Mouse (Mus musculus) testis, postnatal 14 days (tissue): Measurements from ENCODE around the gene Slc9a2.

Experiments used
- DNase-seq: peaks from one replicate; pipeline ENCODE4 v3.0.0; 2021; ENCODE audit warnings: low spot score

The Slc9a2 gene

GRCm38 (mm10) chr1:40785876-40786445, 105.6 kb downstream of the Slc9a2 start:
- no peak for DNase-seq

DNA sequence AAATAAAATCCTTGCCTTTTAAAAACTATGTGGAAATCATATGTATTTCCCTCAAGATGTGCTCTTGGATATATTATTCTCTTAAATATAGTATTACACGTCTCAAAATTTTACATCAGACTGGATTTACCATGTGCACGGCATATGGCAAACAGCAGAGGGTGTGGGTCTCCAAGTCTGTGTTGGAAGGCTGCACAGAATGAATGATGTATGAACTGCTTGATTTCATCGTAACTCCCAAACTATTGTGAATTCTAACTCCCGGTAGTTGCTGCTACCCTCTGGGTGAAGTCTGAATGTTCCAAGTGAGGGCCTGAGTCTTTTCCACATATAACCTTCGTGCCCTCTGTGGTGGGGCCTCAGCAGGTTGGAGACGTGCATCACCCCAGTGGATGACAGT, 108.6 kb downstream of the Slc9a2 start:
- DNase-seq: no peak

DNA sequence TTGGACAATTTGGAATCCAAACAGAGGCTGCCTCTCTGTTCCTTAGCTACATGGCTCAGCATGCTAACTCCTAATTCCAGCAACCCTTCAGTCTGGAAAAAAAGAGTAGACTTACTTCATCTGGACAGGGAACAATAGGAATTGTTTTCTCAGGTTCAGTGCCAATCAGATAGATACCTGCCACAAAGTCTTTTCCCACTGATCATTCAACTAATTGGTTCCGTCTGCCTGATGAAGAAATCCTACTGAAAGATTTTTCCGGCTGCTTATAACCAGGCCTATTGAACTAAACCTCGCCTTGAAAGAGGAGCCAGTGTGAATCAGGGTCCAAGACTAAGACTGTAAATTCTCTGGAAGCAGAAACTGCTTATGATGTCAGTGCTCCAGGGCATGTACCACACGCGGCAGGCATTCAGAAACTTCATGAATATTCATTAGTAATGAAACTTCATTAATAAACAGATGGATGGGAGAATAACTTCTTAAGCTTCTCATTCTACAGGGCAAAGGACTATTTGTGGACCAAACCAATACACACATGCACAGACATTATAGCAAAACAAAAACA, 109.4 kb downstream of the Slc9a2 start:
- DNase-seq: no peak

- DNase-seq: peak; percentile 88
These were observed 110.2 kb downstream of the Slc9a2 start, which contains the start of gene Mfsd9 for GRCm38 (mm10) chr1:40790324-40791141. Gene Mfsd9, minus strand, starts transcription at chr1:40790687.

DNA sequence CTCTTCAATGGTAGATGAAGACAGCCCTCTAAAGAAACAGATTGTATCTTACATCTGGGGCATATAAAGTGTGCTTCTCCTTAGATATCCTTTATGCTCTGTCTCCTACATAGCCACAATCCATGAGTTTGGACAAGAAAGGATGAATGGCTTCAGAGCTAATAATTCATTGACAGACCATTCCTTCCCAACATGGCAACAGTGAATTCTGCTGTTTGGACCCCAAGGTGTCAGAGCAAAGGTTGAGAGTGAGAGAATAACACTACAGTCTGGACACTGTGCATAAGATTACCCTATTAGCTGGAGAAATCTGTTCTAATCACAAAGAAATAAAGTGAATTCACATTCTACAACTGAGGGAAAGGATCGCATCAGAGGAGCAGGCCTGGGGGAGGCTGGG, 115.1 kb downstream of the Slc9a2 start:
- no peak for DNase-seq

DNA sequence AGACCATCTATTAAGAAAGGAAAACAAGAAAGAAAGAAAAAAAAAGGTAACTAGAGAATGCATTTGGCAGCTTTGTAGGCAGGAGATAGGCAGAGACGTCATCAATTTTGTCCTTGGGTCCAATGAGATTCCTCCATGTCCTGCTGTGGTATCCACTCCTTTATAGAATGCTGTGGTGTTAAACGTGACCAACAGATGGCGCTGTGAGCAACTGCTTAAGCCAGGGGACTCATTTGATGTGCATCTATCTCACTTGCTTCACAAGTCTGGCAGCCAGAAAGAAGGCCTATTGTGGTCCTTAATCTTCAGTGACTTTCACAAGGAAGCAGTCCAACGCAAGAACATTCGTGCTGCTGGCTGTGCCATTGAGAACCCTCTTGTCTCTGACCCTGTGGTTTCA, 117.0 kb downstream of the Slc9a2 start:
- peak; percentile 41 for DNase-seq

GRCm38 (mm10) chr1:40799121-40799520, 118.7 kb downstream of the Slc9a2 start:
- DNase-seq: no peak

- no peak for DNase-seq
These were observed 120.5 kb downstream of the Slc9a2 start for GRCm38 (mm10) chr1:40800908-40801307.

DNA sequence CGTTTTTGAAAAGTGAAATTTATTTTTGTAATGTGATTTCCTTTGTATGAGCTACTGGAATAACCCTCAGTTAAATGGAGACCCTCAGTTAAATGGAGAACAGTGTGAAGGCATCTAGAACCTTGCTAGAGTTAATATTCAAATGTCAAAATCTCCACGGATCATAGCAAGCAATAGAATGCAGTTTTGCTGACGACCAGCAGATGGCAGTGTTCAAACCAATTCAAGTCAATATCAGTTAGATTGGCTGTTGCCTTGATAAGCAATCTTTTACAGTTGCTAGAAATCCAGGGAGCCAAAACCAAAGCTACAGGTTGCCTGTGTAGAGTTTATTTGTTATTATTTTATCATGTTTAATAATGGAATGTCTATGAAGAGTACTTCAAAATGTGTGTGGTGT, 122.4 kb downstream of the Slc9a2 start:
- DNase-seq: no peak

- DNase-seq: no peak
These were observed 123.7 kb downstream of the Slc9a2 start for GRCm38 (mm10) chr1:40804118-40804517.

- no peak for DNase-seq
These were observed 125.0 kb downstream of the Slc9a2 start, which contains the start of gene Tmem182 for GRCm38 (mm10) chr1:40805351-40805750. Gene Tmem182, plus strand, starts transcription at chr1:40805601.

DNA sequence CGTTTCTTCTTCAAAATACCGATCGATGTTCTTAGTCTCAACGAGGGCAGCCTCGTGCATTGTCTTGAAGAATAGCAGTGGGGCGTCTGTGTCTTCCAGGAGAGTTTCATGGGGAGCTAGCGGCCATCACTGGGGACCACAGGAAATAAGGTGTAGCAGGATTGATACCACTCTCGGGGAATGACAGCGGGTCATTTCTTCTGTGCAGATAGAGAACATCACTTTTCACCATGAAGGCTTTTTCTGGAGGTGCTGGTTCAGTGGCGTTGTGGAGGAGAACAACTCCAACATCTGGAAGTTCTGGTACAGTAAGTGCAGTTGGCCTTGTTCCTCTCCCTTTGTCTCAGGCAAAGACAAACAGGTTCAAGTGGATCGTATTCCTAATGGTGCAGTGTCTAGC, 125.5 kb downstream of the Slc9a2 start:
- no peak for DNase-seq

- no peak for DNase-seq
These were observed 128.3 kb downstream of the Slc9a2 start for GRCm38 (mm10) chr1:40808643-40809042.

GRCm38 (mm10) chr1:40815071-40815845, 134.9 kb downstream of the Slc9a2 start:
- no peak for DNase-seq
